Mouse (Mus musculus) frontal cortex, postnatal 25 days (tissue): ENCODE measurements around the gene Chpf2.

Experiments used
- DNase-seq, 2 experiments: peaks; one replicate each; pipeline ENCODE4 v3.0.0; 2022; ENCODE audit warnings: low spot score in 2 of 2

The Chpf2 gene

DNA sequence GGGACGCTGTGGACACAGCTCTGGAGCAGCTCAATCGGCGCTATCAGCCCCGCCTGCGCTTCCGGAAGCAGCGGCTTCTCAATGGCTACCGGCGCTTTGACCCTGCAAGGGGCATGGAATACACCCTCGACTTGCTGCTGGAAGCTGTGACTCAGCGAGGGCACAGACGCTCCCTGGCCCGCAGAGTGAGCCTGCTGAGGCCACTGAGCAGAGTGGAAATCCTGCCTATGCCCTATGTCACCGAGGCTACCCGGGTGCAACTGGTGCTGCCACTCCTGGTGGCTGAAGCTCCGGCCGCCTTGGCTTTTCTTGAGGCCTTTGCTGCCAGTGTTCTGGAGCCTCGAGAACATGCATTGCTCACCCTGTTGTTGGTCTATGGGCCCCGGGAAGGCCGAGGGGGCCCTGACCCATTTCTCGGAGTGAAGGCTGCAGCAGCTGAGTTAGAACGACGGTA, 4.8 kb downstream of the Chpf2 start:
- DNase-seq = no peak

DNA sequence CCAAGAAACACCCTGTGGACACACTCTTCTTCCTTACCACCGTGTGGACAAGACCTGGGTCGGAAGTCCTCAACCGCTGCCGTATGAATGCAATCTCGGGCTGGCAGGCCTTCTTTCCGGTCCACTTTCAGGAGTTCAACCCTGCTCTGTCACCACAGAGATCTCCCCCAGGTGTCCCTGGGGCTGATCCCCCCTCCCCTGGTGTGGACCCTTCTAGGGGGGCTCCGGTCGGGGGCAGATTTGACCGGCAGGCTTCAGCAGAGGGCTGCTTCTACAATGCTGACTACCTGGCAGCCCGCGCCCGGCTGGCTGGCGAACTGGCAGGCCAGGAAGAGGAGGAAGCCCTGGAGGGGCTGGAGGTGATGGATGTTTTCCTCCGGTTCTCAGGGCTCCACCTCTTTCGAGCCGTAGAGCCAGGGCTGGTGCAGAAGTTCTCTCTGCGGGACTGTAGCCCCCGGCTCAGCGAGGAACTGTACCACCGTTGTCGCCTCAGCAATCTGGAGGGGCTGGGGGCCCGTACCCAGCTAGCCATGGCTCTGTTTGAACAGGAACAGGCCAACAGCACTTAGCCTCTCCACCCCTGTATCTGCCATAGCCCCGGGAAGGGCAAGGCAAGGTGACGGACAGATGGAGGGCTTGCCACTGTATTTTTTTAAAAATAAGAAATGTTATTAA, 5.4 kb downstream of the Chpf2 start:
- DNase-seq = peak in 1 of 2 experiments; percentile 2

DNA sequence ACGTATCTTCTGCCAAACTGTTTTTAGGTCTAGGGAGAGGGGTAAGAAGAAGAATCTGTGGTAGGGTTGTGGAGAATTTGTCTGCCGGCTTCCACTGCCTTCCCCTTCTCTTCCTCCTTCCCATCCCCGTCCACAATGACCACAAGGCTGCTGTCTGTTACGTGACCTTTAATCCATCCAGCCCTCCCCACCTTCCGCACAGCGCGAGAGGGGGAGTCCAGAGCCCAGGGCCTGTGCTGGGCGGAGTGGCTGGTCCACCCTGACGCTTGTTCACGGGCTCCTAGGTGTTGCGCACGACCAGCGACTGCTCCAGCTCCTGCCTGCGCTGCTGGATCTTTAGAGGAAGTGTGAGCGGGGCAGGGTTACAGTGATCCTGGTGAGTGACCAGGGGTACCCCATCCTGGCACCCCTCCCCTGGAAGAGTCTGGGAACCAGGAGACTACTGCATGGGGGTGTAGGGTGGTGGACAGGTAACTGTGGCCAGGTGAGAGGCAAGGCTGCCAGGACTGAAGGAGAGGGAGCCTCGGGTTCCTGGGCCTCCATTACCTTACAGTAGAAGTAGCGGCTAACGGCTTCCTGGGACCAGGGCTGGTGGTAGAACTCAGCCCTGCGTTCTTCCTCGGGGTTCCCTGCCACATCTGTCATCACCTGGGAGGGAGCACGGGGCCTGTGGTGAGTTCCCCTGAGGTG, 6.1 kb downstream of the Chpf2 start:
- no peak for DNase-seq

DNA sequence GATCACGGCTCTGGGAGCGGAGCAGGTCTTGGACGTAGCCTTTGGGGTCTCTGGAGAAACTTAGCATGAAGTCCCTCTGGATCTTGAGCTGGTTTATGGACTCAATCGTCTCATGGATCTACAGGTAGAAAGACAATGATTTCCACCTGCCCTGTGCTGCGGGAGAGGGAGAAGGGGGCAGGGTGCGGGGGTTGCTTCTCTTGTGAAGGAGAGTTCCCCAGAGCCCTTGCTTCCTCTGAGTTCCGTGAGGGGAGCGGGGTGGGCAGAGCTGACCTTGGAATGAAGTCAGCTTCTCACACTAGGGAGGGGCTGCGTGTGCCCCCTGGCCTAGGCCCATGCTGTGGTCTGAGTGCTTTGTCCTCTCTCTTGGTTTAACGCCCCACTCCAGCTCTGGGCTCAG, 6.7 kb downstream of the Chpf2 start:
- no peak for DNase-seq

DNA sequence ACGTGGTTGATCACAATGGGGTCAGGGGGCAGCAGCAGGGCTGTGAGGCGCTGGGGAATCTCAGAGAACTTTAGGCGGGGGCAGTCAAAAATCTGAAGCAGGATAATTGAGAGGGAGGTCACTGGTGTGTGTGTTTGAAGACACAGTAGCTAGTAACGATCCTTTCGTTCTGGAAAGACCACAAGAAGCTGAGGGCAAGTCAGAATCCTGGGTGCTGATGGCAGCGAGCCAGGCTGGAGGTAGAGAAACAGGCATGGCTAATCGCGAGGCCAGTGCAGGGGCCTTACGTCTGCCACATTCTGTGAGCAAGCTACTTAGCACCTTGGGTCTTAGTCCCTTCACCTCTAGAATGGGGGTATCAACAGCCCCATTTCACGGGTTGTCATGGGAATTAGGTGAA, 7.4 kb downstream of the Chpf2 start:
- DNase-seq = no peak

DNA sequence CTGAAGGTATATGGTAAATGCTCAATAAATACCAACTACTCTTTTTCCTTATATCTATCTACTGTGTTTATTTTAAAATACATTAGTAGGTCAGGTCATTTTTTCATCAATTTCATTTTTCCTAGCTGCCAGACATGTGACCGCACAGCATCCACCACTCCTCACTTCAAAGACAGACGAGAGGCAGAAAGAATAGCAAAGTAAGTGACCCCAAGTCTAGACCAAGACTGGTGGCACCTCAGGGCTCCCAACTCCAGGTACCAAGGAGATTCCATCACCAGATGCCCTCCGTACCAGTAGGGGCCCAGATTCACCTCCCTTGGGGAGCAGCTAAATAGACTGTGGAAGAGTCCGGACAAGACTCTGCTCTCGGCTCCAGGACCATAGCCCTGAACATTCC, 7.8 kb downstream of the Chpf2 start:
- DNase-seq = no peak

DNA sequence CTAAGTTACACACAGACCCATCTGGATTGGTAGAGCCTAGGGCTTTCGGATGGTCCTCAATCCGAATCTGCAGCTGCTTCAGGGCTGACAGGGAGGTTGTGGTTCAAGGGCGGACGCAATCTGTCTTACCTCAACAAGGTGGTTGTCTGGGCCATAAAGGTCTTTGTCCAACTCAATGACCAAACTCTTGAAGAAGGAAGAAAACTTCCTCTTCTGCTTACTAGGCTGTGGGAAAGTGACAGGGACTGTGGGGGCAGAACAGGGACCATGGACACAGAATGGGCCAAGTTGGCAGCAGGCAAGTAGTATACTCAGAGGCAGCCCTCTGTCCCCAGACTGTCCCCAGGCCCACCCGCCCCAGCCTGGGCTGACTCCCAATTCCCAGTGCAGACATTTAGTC, 8.7 kb downstream of the Chpf2 start:
- no peak for DNase-seq

DNA sequence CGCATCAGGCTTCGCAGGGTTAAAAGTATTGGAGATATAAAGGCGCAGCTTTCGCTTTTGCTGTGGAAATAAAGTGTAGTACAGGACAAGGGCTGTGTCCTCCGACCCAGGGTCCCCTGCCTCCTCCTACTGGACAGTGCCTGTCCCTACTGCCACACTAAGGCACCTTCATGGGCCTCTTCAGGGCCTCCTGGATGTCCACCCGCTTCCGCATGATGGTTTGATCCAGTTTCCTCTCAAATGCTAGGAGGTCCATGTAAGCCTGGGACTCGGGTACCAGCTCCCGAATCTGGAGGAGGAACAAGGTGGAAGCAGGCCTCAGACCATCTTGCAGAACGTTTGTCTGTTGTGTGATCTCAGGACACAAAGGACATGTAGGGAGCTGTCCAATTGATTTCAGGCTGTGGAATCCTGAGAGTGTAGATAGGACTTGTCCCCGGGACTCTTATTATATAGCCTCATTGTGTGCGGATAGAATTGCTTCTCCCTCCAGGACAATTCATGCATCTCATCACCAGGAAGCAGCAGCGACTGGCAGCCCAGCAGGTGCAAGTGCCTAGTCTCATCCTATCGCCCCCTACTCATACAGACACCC, 9.3 kb downstream of the Chpf2 start:
- no peak for DNase-seq

DNA sequence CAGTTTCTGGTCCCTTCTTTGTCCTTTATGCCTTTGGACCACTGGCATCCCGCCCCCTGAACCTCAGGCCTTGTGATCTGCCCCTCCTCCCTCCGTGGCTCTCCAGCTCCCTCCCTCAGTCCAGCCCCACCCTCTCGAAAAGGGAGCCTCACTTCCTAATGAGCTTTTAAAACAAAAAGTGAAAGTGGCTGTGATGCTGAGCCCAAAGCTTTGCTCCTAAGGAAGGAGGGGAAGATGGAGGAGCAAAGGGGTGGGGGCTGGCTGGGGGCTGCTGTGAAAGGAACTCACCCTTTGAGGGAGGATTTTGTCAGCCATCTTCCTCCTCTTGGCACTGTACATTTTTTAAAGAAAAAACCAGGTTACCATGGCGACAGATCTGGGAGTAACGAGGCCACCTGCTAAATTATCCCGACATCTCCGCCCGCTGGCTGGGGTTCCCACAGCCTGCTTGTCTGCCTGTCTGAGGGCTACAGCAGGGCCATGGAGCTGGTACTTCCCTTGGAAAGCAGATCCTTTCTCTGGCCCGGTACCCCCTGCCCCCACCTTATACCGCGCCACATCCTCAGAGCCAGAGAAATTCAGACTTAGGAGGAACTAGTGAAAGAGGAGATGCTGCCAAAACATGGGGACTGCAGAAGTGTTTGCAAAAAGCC, 10.1 kb downstream of the Chpf2 start:
- DNase-seq = peak in 1 of 2 experiments; percentile 71

DNA sequence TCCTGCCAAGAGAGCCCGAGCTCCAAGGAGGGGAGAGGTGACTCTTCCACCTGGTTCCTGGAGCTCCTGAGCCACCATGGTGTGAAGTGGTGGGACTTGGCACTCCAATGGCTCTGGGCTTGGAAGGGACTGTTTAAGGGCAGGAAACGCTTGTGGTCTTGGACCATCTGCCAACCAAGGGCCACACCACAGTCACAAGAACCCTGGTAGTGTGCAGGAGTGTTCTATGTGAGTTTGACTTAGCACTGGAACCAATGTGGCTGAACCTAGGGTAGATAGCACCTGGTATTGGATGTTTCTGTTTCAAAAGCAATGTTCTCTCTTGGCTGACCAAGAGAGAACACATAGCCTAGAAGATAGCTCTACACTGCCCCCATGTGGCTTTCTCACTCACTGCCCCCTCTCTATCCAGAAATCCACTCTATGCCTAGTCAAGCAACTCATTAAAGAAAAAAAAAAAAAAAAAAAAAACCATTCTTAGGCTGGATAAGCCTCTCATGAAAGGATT, 10.7 kb downstream of the Chpf2 start:
- peak in 1 of 2 experiments; percentile 67 for DNase-seq

DNA sequence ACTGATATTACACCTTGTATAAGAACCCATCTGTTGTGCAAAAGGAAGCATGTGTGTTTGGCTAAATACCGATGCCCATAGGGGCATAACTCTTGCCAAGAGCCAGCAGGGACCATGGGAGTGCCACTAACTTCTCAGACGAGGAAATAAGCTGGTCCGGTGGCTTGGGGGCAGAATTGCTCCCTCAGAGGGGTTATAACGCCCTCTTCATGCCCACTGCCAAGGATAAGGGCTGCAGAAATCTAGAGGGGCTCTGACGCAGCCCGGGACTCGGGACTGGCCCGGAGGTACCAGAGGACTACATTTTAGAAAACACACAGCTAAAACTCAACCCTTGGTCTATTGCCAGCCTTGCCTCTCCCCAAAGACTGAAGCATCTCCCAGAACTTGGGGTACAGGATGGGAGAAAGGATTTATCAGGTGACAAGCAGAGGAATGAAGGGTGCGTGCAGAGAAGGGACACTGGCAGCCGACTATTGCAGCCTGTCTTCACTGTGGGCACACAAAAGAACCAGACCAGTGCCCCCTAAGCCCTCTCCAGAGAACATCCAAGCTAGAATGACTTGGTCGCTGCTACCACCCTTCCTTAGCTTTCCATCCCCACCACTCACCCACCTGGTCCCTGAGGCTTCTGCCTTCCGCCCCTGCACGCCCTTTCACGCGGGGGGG, 11.5 kb downstream of the Chpf2 start:
- no peak for DNase-seq

DNA sequence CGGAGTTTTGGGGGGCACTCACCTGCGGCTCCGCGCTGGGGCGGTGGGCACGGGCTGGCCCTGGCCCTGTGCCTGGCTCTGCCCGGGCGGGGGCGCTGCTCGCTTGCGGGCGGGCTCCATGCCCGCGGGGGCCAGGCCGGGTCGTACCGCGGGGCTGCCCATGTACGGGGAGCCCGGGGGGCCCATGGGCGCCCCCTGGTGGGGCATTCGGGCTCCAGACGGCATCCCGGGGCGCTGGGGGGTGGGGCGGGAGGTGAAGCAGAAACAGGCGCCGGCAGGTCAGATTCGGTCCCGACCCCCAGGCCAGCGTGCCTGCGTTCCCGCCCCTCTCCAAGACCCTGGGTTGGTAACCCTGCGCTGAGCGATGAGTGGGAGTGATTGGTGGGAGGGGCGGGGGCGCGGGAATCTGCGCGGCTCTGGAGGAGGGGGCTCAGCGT, 12.0 kb downstream of the Chpf2 start:
- no peak for DNase-seq

DNA sequence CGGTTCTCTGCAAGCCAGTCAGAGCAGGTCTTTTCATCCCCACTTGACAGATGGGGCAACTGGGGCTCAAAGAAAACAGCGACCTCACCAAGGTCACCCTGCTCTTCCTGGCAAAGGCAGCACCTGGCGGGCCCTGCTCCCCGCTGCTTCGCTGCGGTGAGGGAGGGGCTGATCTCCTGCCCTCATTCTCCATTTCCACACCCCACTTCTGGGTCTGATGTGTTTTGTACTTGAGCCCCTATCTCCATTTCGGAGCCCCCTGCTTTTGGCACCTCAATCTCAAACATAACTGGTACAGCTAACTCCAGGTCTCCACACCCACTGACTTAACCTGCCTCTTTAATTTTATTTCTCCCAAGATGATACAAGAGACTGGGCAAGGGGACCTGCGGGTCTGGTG, 12.6 kb downstream of the Chpf2 start:
- no peak for DNase-seq

DNA sequence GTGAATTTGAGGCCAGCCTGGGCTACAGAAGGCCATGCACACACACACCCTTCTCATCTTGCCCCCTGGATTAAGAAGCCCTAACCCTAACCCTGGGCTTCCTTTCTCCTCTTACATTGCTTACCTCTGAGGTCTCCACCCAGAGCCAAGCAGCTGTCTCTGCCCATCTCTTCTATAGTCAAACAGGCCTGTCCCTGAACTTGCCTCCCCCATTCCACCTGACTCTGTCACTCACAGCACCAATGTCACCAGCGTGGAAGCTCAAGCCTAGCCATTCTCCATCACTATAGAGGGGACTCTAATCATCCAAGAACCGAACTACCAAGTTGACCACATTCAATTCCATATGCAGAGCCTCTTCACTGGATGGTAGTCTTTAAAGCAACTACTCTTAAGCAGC, 13.7 kb downstream of the Chpf2 start:
- DNase-seq = no peak

DNA sequence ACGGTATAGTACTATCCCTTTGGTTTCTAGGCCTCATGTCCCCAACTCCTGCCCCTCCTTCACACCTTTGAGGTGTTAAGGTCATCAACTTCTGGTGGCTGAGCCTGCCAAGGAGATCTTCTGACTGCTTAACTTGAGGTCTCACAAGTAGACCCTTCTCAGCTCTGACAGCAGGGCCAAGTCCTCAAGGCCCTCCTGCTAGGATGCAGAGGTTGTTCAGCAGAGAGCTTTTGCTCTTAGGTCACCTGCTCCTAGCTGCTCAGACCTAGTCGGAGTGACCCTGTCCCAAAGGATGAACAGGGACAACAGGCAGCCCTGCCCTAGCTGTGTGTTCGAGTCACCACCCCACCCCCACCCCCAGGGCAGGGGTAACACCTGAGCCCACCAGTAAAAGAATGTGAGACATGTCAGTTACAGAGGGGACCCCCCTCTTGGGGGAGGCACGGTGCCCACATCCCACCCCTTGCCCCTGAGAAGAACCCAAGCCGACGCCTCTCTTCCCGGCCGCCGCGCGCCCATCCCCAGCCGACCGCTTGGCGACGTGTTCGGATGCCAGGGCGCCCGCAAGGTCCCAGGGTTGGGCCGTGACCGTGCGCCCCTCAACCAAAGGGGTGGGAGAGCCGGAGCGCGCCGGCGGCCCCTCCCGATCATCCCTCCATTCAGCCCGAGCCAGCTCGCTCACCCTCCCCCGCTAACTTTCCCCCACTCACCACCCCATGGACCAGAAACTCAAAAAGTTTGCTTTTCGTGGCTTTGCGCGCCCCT, 14.7 kb downstream of the Chpf2 start:
- no peak for DNase-seq

DNA sequence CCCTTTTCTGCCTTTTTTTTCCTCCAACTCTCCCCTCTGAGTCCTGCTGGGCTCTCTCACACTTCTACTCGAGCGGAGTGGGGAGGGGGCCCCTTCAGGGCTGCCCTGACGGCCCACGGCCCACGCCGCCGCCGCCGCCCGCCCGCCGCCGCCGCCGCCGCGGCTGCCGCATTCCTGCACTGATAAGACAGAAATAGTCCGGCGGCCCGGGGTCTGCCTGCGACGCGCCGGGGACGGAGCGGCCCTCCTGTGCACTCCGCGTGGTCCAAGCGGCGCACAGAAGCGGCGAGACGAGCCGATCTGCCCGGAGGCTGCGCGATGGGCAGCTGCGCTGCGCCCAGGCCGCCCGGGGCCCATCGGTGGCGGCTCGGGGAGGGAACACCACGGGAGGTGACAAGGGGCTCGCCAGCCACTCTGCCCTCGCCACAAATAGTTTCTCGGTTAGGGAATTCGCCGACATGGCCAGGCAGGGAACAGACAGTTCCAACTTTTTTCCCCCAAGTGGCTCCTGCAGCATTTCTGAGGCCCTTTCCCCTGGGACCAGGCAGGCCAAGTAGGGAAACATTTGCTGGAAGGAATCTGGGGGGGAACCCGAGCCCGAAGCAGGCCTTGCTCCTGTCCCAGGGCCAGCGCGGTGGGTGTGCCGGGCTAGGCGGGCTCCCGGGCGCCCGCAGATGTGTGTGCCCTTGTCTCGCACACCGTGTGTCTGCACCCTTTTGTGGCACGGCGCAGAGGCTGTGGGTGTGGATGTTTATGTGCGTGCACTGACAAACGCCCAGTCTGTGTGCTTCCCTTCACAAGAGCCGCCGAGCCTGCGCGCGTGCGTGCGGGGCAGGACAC, 15.6 kb downstream of the Chpf2 start:
- DNase-seq = no peak

DNA sequence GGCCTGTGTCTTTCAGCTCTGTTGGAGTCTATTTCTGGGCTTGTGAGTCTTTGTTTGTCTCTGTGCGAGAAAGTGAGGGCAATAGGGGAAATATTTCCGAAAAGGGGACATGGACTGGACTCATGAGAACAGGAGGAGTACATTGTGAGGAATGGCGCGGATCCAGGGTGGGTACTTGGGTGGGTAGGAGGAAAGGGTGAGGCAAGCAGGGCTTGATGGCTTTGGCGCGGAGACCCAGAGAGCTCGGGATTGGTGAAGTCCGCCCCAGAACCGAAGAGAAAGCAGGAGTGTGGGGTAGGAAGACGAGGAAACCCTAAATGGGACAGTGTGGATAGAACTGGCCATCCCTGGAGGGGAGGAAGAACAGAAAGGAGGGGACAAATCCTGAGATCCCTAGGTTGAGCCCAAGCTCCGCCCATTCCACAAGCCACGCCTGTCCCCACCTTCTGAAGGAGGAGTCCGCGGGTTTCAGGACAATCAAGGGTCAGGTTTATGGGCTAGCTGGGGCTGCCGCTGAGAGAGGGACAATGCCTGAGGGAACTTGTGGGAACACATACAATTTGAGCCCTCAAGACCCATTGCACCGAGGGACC, 16.3 kb downstream of the Chpf2 start:
- DNase-seq = no peak

DNA sequence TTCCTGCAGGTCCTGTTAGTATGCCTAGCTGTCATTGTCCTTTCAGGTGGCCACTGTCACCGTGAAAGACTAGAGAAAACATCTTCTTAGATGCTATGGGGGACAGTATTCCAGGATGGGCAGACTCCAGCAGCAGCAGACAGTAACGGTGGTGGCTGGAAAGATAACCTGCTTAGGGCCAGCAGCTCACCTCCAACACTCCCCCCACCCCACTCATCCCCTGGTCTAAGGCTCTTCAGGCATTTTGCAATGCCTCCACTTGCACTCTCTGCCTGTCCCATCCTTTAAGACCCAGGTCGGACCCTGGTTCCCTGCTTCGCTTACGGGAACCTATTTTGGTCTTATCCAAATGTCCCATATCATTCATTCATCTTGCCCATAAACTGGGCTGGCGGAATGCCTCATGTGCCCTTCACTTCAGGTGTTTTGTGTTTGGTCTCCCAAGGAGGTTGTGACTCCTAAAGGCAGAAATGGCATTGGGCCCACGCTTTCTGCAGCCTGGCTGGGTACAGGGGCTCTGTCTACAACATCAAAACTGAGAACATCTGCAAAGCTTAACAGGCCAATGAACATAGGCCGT, 17.0 kb downstream of the Chpf2 start:
- DNase-seq = no peak

DNA sequence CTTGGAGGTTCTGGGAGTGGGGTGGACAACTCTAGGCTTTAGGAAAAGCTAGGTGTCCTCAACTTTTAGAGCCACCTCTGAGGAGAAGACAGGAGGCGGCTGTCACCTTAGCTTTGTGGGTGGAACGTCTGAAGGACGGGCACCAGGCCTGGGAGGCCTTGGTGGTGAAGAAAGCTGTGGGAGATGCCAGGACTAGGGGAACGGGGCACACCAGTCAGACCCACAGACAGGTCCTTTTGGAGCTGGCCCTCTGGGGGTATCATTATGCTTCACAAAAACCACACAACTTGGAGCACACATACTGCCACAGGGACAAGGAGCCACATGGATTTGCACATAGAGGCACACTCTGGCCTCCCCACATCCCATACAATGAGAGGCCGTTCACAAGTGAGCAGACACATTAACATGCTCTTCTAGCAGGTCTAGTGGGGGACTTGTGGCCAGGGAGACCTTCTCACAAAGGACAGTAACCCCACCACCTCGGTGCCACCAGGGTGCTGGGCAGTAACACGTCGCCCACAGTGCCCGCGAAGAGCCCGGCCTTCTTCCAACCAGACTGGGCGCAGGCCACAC, 17.6 kb downstream of the Chpf2 start:
- no peak for DNase-seq
